Mouse (Mus musculus) heart, embryonic 10.5 days (tissue): Measurements from ENCODE around the gene Rem1. TPM values are rescaled to one million over a fixed set of nuclear protein-coding genes. Genes with fewer than 3 reads are reported as not detected.

Source experiments
- DNase-seq: peaks from one replicate; pipeline ENCODE4 v3.0.0-alpha.2; 2017; ENCODE audit warnings: low spot score
- H3K27ac ChIP-seq: fragments of 300-500 bp; sonication (generic); 2 replicates; pipeline ENCODE4 v1.5.1; 2016; ENCODE audit warnings: mild to moderate bottlenecking
- H3K27me3 ChIP-seq: fragments of 300-500 bp; sonication (generic); 2 replicates; pipeline ENCODE4 v1.6.1; 2016; ENCODE audit warnings: mild to moderate bottlenecking; ENCODE audit not compliant: poor library complexity, insufficient read depth, severe bottlenecking
- H3K36me3 ChIP-seq: fragments of 300-500 bp; sonication (generic); 2 replicates; pipeline ENCODE4 v1.6.1; 2016; ENCODE audit warnings: mild to moderate bottlenecking, moderate library complexity
- H3K4me1 ChIP-seq: fragments of 300-500 bp; sonication (generic); 2 replicates; pipeline ENCODE4 v1.6.1; 2016; ENCODE audit warnings: mild to moderate bottlenecking
- H3K4me3 ChIP-seq: fragments of 300-500 bp; sonication (generic); 2 replicates; pipeline ENCODE4 v1.5.1; 2016; ENCODE audit warnings: mild to moderate bottlenecking, moderate library complexity
- H3K9me3 ChIP-seq: fragments of 300-500 bp; sonication (generic); 2 replicates; pipeline ENCODE4 v1.6.1; 2016; ENCODE audit warnings: mild to moderate bottlenecking, moderate library complexity
- WGBS: fragments of 180-500 bp; shearing (Covaris S2); methylation state at CpG from one replicate; pipeline ENCODE4 v1.1.7; 2016; 5-methylcytosine and 5-hydroxymethylcytosine counted together
- polyA plus RNA-seq: library from polyadenylated mRNA; unstranded; fragments of >200 nt; fragmentation: Nextera tagmentation; extraction: Ambion mirVana; gene quantifications from 2 replicates; pipeline ENCODE4 v1.2.1, GENCODE M21; 2016

Rem1 gene
- polyA plus RNA-seq: 4.9 and 5.1 TPM in 2 replicates

GRCm38 (mm10) chr2:152626774-152627591, at the start of gene Rem1:
TSS of gene Rem1 (plus strand) at chr2:152626951.
- H3K27ac ChIP-seq: peak within 1 kb of the TSS; percentile 67
- H3K9me3 ChIP-seq: no peaks in the 10 kb centered on the region
- H3K36me3 ChIP-seq: no peaks in the 10 kb centered on the region
- 2% methylated on average over 59 of the region's 59 CpGs for WGBS
- no peak for DNase-seq
- H3K4me1 ChIP-seq: peaks cover 28% of the 10 kb centered on the region
- peak within 1 kb of the TSS; percentile 63 for H3K4me3 ChIP-seq
- H3K27me3 ChIP-seq: peaks cover 53% of the 10 kb centered on the region

GRCm38 (mm10) chr2:152580107-152580506, 46.6 kb upstream of the Rem1 start, which contains the start of gene Defb19:
TSS of gene Defb19 (minus strand) at chr2:152580312.
- 50% methylated on average over 7 of the region's 7 CpGs for WGBS
- no peaks in the 10 kb centered on the region for H3K36me3 ChIP-seq
- H3K4me3 ChIP-seq: no peak within 1 kb of the TSS
- H3K9me3 ChIP-seq: no peaks in the 10 kb centered on the region
- no peaks in the 10 kb centered on the region for H3K27me3 ChIP-seq
- peaks cover 15% of the 10 kb centered on the region for H3K4me1 ChIP-seq
- no peak for DNase-seq
- H3K27ac ChIP-seq: peak within 1 kb of the TSS; percentile 47; the same call in 1 of the 2 replicates

GRCm38 (mm10) chr2:152580612-152581011, 46.1 kb upstream of the Rem1 start:
- no peak overlapping the region for H3K27ac ChIP-seq
- no peak for DNase-seq
- H3K36me3 ChIP-seq: no peaks in the 10 kb centered on the region
- H3K27me3 ChIP-seq: no peaks in the 10 kb centered on the region
- no peaks in the 10 kb centered on the region for H3K9me3 ChIP-seq
- no peak overlapping the region for H3K4me3 ChIP-seq
- WGBS: 77% methylated on average over 11 of the region's 11 CpGs
- peaks cover 15% of the 10 kb centered on the region for H3K4me1 ChIP-seq

- Histone ChIP-seq H3K4me3 (no peak overlapping the region), H3K36me3 (no peaks in the 10 kb centered on the region), H3K27ac (no peak overlapping the region), H3K9me3 (no peaks in the 10 kb centered on the region), H3K4me1 (0 out of 2 replicates have a peak, but pooled peaks cover 3% of the 10 kb centered on the region), H3K27me3 (no peaks in the 10 kb centered on the region)
- no peak for DNase-seq
- 75% methylated on average over 4 of the region's 4 CpGs for WGBS
Observed at GRCm38 (mm10) chr2:152586926-152587560, 39.7 kb upstream of the Rem1 start.

GRCm38 (mm10) chr2:152588450-152588849, 38.3 kb upstream of the Rem1 start:
- 41% methylated on average over 2 of the region's 2 CpGs for WGBS
- no peak for DNase-seq
- no peak overlapping the region for H3K27ac ChIP-seq
- H3K27me3 ChIP-seq: no peaks in the 10 kb centered on the region
- H3K4me3 ChIP-seq: no peak overlapping the region
- H3K4me1 ChIP-seq: 0 out of 2 replicates have a peak, but pooled peaks cover 3% of the 10 kb centered on the region
- H3K9me3 ChIP-seq: no peaks in the 10 kb centered on the region
- no peaks in the 10 kb centered on the region for H3K36me3 ChIP-seq

- Histone ChIP-seq H3K4me1 (0 out of 2 replicates have a peak, but pooled peaks cover 3% of the 10 kb centered on the region), H3K9me3 (no peaks in the 10 kb centered on the region), H3K27me3 (no peaks in the 10 kb centered on the region), H3K27ac (no peak overlapping the region), H3K4me3 (no peak overlapping the region), H3K36me3 (no peaks in the 10 kb centered on the region)
- no peak for DNase-seq
- 50% methylated on average over 6 of the region's 6 CpGs for WGBS
Observed at GRCm38 (mm10) chr2:152589021-152589420, 37.7 kb upstream of the Rem1 start.

- H3K4me1 ChIP-seq: no peaks in the 10 kb centered on the region
- H3K4me3 ChIP-seq: no peak within 1 kb of the TSS
- H3K27ac ChIP-seq: no peak within 1 kb of the TSS
- no peak for DNase-seq
- H3K27me3 ChIP-seq: no peaks in the 10 kb centered on the region
- WGBS: 63% methylated on average over 7 of the region's 7 CpGs
- H3K9me3 ChIP-seq: no peaks in the 10 kb centered on the region
- H3K36me3 ChIP-seq: no peaks in the 10 kb centered on the region
Observed at GRCm38 (mm10) chr2:152599299-152599698, 27.5 kb upstream of the Rem1 start, which contains the start of gene Defb45. TSS of gene Defb45 (minus strand) at chr2:152599399.

GRCm38 (mm10) chr2:152600076-152600475, 26.7 kb upstream of the Rem1 start:
- Histone ChIP-seq H3K36me3 (no peaks in the 10 kb centered on the region), H3K9me3 (no peaks in the 10 kb centered on the region)
- 78% methylated on average over 6 of the region's 6 CpGs for WGBS

GRCm38 (mm10) chr2:152601275-152601960, 25.3 kb upstream of the Rem1 start:
- Histone ChIP-seq H3K4me3 (no peak overlapping the region), H3K36me3 (no peaks in the 10 kb centered on the region), H3K27ac (no peak overlapping the region), H3K4me1 (no peaks in the 10 kb centered on the region), H3K27me3 (no peaks in the 10 kb centered on the region), H3K9me3 (no peaks in the 10 kb centered on the region)
- 70% methylated on average over 4 of the region's 4 CpGs for WGBS
- no peak for DNase-seq

More at GRCm38 (mm10) chr2:152600076-152600475, 26.7 kb upstream of the Rem1 start:
- DNase-seq: no peak
- Histone ChIP-seq H3K4me3 (no peak overlapping the region), H3K27me3 (no peaks in the 10 kb centered on the region), H3K27ac (no peak overlapping the region), H3K4me1 (no peaks in the 10 kb centered on the region)

GRCm38 (mm10) chr2:152604057-152604456, 22.7 kb upstream of the Rem1 start, which contains the start of gene Defb36:
TSS of gene Defb36 (plus strand) at chr2:152604327.
- WGBS: 78% methylated on average over 15 of the region's 15 CpGs
- no peak within 1 kb of the TSS for H3K4me3 ChIP-seq
- no peak within 1 kb of the TSS for H3K27ac ChIP-seq
- no peaks in the 10 kb centered on the region for H3K36me3 ChIP-seq
- H3K4me1 ChIP-seq: no peaks in the 10 kb centered on the region
- no peaks in the 10 kb centered on the region for H3K27me3 ChIP-seq
- H3K9me3 ChIP-seq: no peaks in the 10 kb centered on the region
- no peak for DNase-seq

GRCm38 (mm10) chr2:152607746-152608145, 19.0 kb upstream of the Rem1 start:
- H3K36me3 ChIP-seq: no peaks in the 10 kb centered on the region
- H3K27ac ChIP-seq: no peak overlapping the region
- WGBS: 64% methylated on average over 6 of the region's 6 CpGs
- no peaks in the 10 kb centered on the region for H3K27me3 ChIP-seq
- no peaks in the 10 kb centered on the region for H3K9me3 ChIP-seq
- peaks cover 11% of the 10 kb centered on the region; the same call in 1 of the 2 replicates for H3K4me1 ChIP-seq
- no peak overlapping the region for H3K4me3 ChIP-seq
- DNase-seq: no peak

- H3K27ac ChIP-seq: no peak overlapping the region
- no peak for DNase-seq
- peaks cover 11% of the 10 kb centered on the region; the same call in 1 of the 2 replicates for H3K4me1 ChIP-seq
- no peaks in the 10 kb centered on the region for H3K36me3 ChIP-seq
- no peaks in the 10 kb centered on the region for H3K9me3 ChIP-seq
- 86% methylated on average over 1 of the region's 1 CpGs for WGBS
- no peaks in the 10 kb centered on the region for H3K27me3 ChIP-seq
- no peak overlapping the region for H3K4me3 ChIP-seq
Observed at GRCm38 (mm10) chr2:152608719-152609118, 18.0 kb upstream of the Rem1 start.
